Mouse (Mus musculus): ENCODE measurements around the gene Ciz1. TPM values are rescaled to one million over a fixed set of nuclear protein-coding genes. Genes with fewer than 3 reads are reported as not detected.
A peak's percentile ranks its signal among the peaks of the same experiment; 100 is the strongest.

Gene Ciz1
- polyA plus RNA-seq, 1 experiment from 2014 or later: 47.5 TPM

GRCm38 (mm10) chr2:32418430-32419151, 66.5 kb downstream of the Ciz1 start:
- Histone ChIP-seq H3K36me3 (replicated peaks; ENCODE audit: control insufficient read depth, insufficient read depth) (peaks cover 75% of the 10 kb centered on the region), H3K4me2 (replicated peaks) (no peak overlapping the region), H3K4me1 (replicated peaks; ENCODE audit: control insufficient read depth, insufficient read depth, low read length) (peaks cover 12% of the 10 kb centered on the region), H3K4me3 (replicated peaks; ENCODE audit: low read length) (no peak overlapping the region), H3K9me3 (ENCODE audit: control insufficient read depth, low read length) (no peaks in the 10 kb centered on the region), H3K27me3 (ENCODE audit: control insufficient read depth, insufficient read depth, low read length) (no peaks in the 10 kb centered on the region), H3K9ac (no peak overlapping the region), H3K27ac (no peak overlapping the region)
- no peak for ATAC-seq (ENCODE audit: low FRiP score)
- no peak for DNase-seq (ENCODE audit: low spot score)
- WGBS: 90% methylated on average over 12 of the region's 12 CpGs

- H3K4me1 ChIP-seq (replicated peaks; ENCODE audit: control insufficient read depth, insufficient read depth, low read length): peaks cover 19% of the 10 kb centered on the region
- no peak overlapping the region for H3K4me2 ChIP-seq (replicated peaks)
- H3K9me3 ChIP-seq (ENCODE audit: control insufficient read depth, low read length): no peaks in the 10 kb centered on the region
- H3K27me3 ChIP-seq (ENCODE audit: control insufficient read depth, insufficient read depth, low read length): no peaks in the 10 kb centered on the region
- 86% methylated on average over 3 of the region's 3 CpGs for WGBS
- peaks cover 69% of the 10 kb centered on the region for H3K36me3 ChIP-seq (replicated peaks; ENCODE audit: control insufficient read depth, insufficient read depth)
- ATAC-seq (ENCODE audit: low FRiP score) (no peak), DNase-seq (ENCODE audit: low spot score) (no peak)
- H3K27ac ChIP-seq: no peak overlapping the region
- H3K9ac ChIP-seq: no peak overlapping the region
- no peak overlapping the region for H3K4me3 ChIP-seq (replicated peaks; ENCODE audit: low read length)
Measured at GRCm38 (mm10) chr2:32419359-32419758, 67.2 kb downstream of the Ciz1 start.

DNA sequence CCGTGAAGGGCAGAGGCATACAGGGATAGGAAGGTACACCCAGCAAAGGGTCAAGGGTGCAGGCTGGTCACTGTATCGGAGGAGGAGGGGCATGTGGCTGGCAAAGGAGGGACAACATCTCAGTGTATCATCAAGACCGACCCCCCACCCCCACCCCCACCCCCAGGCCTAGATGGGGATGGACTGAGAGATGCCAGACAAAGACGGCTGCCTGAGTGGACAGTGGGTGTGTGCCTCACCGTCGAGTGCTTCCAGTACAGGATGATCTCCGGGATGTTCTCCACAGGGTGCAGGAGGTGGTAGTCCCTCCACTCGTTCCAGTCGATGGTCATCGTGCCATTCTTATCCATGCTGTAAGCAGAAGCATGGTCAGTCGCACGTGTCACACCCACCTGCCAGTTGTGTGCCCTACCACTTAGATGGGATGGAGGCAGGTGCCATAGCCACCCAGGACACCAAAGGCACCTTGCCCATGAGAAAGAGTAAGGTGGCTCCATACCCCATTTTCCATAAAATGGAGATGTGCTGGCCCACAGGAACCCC, 68.0 kb downstream of the Ciz1 start:
- H3K36me3 ChIP-seq (replicated peaks; ENCODE audit: control insufficient read depth, insufficient read depth): peaks cover 62% of the 10 kb centered on the region
- no peak overlapping the region for H3K4me3 ChIP-seq (replicated peaks; ENCODE audit: low read length)
- ATAC-seq (ENCODE audit: low FRiP score): no peak
- WGBS: 91% methylated on average over 12 of the region's 12 CpGs
- no peak overlapping the region for H3K4me2 ChIP-seq (replicated peaks)
- H3K27ac ChIP-seq: no peak overlapping the region
- H3K9me3 ChIP-seq (ENCODE audit: control insufficient read depth, low read length): no peaks in the 10 kb centered on the region
- peaks cover 27% of the 10 kb centered on the region for H3K4me1 ChIP-seq (replicated peaks; ENCODE audit: control insufficient read depth, insufficient read depth, low read length)
- no peak overlapping the region for H3K9ac ChIP-seq
- no peaks in the 10 kb centered on the region for H3K27me3 ChIP-seq (ENCODE audit: control insufficient read depth, insufficient read depth, low read length)
- DNase-seq (ENCODE audit: low spot score): no peak

DNA sequence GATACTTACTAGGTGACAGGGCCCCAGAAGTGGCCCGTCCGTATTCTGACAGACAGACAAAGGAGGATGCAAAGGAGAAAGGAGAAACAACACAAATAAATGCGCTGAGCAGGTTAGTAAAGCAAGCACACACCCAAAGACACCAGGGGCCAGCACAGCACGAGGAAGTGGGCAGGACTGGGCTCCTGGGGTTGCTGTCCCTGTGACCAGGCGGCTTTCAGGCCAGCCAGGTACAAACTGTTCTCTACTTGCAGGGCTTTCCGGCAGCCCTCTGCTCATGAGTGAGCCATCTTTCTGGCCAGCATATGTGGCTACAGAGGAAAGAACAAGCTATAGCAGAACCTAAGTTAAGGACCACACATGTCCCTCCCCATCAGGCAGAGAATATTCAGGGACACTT, 68.5 kb downstream of the Ciz1 start:
- ATAC-seq (ENCODE audit: low FRiP score) (no peak), DNase-seq (ENCODE audit: low spot score) (no peak)
- Histone ChIP-seq H3K4me1 (replicated peaks; ENCODE audit: control insufficient read depth, insufficient read depth, low read length) (peaks cover 27% of the 10 kb centered on the region), H3K36me3 (replicated peaks; ENCODE audit: control insufficient read depth, insufficient read depth) (peaks cover 56% of the 10 kb centered on the region), H3K9me3 (ENCODE audit: control insufficient read depth, low read length) (no peaks in the 10 kb centered on the region), H3K27me3 (ENCODE audit: control insufficient read depth, insufficient read depth, low read length) (no peaks in the 10 kb centered on the region), H3K9ac (no peak overlapping the region), H3K4me2 (replicated peaks) (no peak overlapping the region), H3K4me3 (replicated peaks; ENCODE audit: low read length) (no peak overlapping the region), H3K27ac (no peak overlapping the region)
- WGBS: 88% methylated on average over 6 of the region's 6 CpGs

DNA sequence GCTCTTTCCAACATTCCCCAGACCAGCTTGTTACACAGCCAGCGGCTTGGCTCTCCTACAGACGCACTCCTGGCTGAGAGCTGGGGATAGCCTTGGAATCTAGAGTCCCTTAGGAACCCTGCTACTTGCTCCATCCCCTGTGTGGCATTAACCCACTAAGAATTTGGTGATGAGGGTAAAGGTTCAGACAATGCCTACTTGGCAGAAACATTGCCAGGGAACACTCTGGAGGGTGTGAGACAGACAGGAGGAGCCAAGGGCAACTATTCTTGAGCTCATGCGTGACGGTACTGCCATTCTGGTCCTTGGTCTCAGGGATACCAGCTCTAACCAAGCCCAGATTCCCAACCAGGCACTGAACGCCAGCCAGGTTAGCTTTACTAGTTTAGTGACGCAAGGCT, 69.7 kb downstream of the Ciz1 start:
- Histone ChIP-seq H3K9me3 (ENCODE audit: control insufficient read depth, low read length) (no peaks in the 10 kb centered on the region), H3K4me2 (replicated peaks) (no peak overlapping the region), H3K9ac (no peak overlapping the region), H3K4me3 (replicated peaks; ENCODE audit: low read length) (no peak overlapping the region), H3K36me3 (replicated peaks; ENCODE audit: control insufficient read depth, insufficient read depth) (peaks cover 48% of the 10 kb centered on the region), H3K4me1 (replicated peaks; ENCODE audit: control insufficient read depth, insufficient read depth, low read length) (peaks cover 27% of the 10 kb centered on the region), H3K27me3 (ENCODE audit: control insufficient read depth, insufficient read depth, low read length) (no peaks in the 10 kb centered on the region), H3K27ac (no peak overlapping the region)
- WGBS: 94% methylated on average over 6 of the region's 6 CpGs
- no peak for ATAC-seq (ENCODE audit: low FRiP score)
- no peak for DNase-seq (ENCODE audit: low spot score)

DNA sequence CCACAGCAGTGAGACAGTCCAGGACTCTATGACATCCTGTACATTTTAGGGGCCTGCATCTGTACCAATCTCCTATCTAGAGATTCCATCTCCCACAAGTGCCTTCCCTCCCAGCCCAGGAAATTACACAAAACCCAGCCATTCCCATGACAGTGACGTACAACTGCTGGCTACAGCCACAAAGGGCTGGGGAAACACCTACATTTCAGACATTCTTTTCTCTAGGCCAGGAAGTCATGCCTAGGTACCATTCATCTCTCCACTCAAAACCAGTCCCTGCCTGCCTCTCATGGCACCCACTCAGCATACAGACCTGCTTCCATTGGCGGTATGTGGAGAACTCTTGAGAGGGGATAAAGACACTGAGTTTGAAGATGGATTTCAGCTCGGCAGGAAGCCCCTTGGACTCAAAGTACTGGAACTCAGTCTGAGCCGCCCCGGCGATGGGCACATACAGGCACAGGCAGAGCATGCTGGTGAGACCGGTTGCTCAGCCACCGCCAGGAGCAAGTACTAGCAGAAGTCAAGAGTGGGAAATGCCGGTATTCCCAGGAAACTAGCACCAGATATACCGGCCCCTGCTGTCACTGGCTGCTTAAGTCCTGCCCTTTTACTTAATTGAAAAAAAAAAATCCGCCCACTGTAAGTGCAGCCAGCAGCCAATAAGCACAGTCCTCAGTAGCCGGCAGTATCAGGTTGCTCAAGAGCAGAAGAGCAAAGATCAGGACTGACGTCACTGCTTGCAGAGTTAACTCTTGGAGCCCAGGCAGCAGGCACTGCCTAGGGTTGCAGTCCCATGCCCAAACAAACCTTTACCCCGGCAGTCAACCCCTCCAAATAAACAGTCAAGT, 71.6 kb downstream of the Ciz1 start:
- H3K9me3 ChIP-seq (ENCODE audit: control insufficient read depth, low read length): no peaks in the 10 kb centered on the region
- DNase-seq (ENCODE audit: low spot score): peak; percentile 78
- peaks cover 30% of the 10 kb centered on the region for H3K36me3 ChIP-seq (replicated peaks; ENCODE audit: control insufficient read depth, insufficient read depth)
- peak overlapping the region; percentile 83 for H3K27ac ChIP-seq
- peak overlapping the region; percentile 66 for H3K4me2 ChIP-seq (replicated peaks)
- H3K4me3 ChIP-seq (replicated peaks; ENCODE audit: low read length): peak overlapping the region; percentile 34
- peak; percentile 90 for ATAC-seq (ENCODE audit: low FRiP score)
- 1% methylated on average over 14 of the region's 14 CpGs for whole genome bisulfite sequencing
- H3K4me1 ChIP-seq (replicated peaks; ENCODE audit: control insufficient read depth, insufficient read depth, low read length): peaks cover 41% of the 10 kb centered on the region
- peak overlapping the region; percentile 63 for H3K9ac ChIP-seq
- no peaks in the 10 kb centered on the region for H3K27me3 ChIP-seq (ENCODE audit: control insufficient read depth, insufficient read depth, low read length)

DNA sequence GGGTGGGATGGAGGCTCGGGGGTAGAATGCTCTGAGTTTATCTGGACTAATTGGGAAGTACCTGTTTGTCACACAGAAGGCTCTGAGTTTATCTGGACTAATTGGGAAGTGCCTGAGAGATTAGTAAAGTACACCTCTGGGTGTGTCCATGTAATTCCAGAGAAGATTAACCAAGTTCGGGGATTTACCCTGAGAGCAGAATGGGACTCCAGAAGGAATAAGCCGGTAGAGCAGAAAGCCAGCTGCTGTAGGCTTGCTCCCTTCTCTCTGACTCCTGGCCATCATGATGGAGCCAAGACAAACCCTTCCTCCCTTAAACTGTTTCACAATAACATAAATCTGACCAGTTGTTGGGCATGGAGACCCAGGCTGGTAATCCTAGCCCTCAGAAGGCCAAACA, 72.7 kb downstream of the Ciz1 start:
- H3K4me2 ChIP-seq (replicated peaks): no peak overlapping the region; the same call in 1 of the 2 replicates
- WGBS: 72% methylated on average over 3 of the region's 3 CpGs
- peaks cover 51% of the 10 kb centered on the region for H3K4me1 ChIP-seq (replicated peaks; ENCODE audit: control insufficient read depth, insufficient read depth, low read length)

DNA sequence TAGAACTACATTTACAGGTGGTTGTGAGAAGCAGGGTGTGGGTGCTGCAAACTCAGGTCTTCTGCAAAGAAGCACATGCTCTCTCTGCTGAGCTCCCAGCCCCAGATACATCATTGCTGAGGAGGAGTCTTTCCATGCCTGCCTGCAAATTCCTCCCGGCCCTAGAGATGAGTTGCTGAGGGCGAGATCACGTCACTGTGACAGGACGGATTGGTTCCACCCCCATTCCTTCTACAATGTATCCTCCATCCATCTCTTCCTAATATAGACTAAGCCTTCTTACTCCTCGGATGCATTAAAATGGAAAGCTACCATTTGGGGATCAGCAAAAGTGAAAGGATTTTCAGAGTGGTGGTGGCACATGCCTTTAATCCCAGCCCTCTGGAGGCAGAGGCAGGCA, 73.4 kb downstream of the Ciz1 start:
- no peak for ATAC-seq (ENCODE audit: low FRiP score)
- Histone ChIP-seq H3K36me3 (replicated peaks; ENCODE audit: control insufficient read depth, insufficient read depth) (peaks cover 11% of the 10 kb centered on the region), H3K27ac (no peak overlapping the region), H3K4me1 (replicated peaks; ENCODE audit: control insufficient read depth, insufficient read depth, low read length) (peaks cover 59% of the 10 kb centered on the region), H3K27me3 (ENCODE audit: control insufficient read depth, insufficient read depth, low read length) (no peaks in the 10 kb centered on the region), H3K4me3 (replicated peaks; ENCODE audit: low read length) (no peak overlapping the region), H3K9ac (no peak overlapping the region), H3K4me2 (replicated peaks) (no peak overlapping the region), H3K9me3 (ENCODE audit: control insufficient read depth, low read length) (no peaks in the 10 kb centered on the region)
- no peak for DNase-seq (ENCODE audit: low spot score)
- WGBS: 76% methylated on average over 5 of the region's 5 CpGs

More for the DNA sequence above, 72.7 kb downstream of the Ciz1 start:
- peaks cover 19% of the 10 kb centered on the region for H3K36me3 ChIP-seq (replicated peaks; ENCODE audit: control insufficient read depth, insufficient read depth)
- no peaks in the 10 kb centered on the region for H3K27me3 ChIP-seq (ENCODE audit: control insufficient read depth, insufficient read depth, low read length)
- H3K9ac ChIP-seq: peak overlapping the region; percentile 13; the same call in 1 of the 2 replicates
- no peaks in the 10 kb centered on the region for H3K9me3 ChIP-seq (ENCODE audit: control insufficient read depth, low read length)
- DNase-seq (ENCODE audit: low spot score): no peak
- H3K4me3 ChIP-seq (replicated peaks; ENCODE audit: low read length): no peak overlapping the region
- peak overlapping the region; percentile 83; the same call in 1 of the 2 replicates for H3K27ac ChIP-seq
- ATAC-seq (ENCODE audit: low FRiP score): no peak

GRCm38 (mm10) chr2:32426141-32426540, 74.0 kb downstream of the Ciz1 start:
- peaks cover 5% of the 10 kb centered on the region for H3K36me3 ChIP-seq (replicated peaks; ENCODE audit: control insufficient read depth, insufficient read depth)
- ATAC-seq (ENCODE audit: low FRiP score) (no peak), DNase-seq (ENCODE audit: low spot score) (no peak)
- no peaks in the 10 kb centered on the region for H3K27me3 ChIP-seq (ENCODE audit: control insufficient read depth, insufficient read depth, low read length)
- peaks cover 59% of the 10 kb centered on the region for H3K4me1 ChIP-seq (replicated peaks; ENCODE audit: control insufficient read depth, insufficient read depth, low read length)
- no peak overlapping the region for H3K4me3 ChIP-seq (replicated peaks; ENCODE audit: low read length)
- no peaks in the 10 kb centered on the region for H3K9me3 ChIP-seq (ENCODE audit: control insufficient read depth, low read length)
- 96% methylated on average over 1 of the region's 1 CpGs for WGBS
- no peak overlapping the region for H3K27ac ChIP-seq
- H3K9ac ChIP-seq: no peak overlapping the region
- no peak overlapping the region for H3K4me2 ChIP-seq (replicated peaks)

Data from hindbrain, embryonic 14.5 days (tissue).